Mouse (Mus musculus): ENCODE results near the gene Sez6. TPM values are rescaled to one million over a fixed set of nuclear protein-coding genes. Genes with fewer than 3 reads are reported as not detected.

Sez6 gene
- polyA plus RNA-seq, 1 experiment from 2014 or later, result 0.34 TPM

- no peaks in the 10 kb centered on the region for H3K4me1 ChIP-seq (replicated peaks; ENCODE audit: control insufficient read depth, insufficient read depth, low read length)
- peaks cover 33% of the 10 kb centered on the region for H3K36me3 ChIP-seq (ENCODE audit: control insufficient read depth, insufficient read depth, low read length)
- H3K27ac ChIP-seq (ENCODE audit: low read length), result no peak overlapping the region
- no peaks in the 10 kb centered on the region for H3K27me3 ChIP-seq (ENCODE audit: control insufficient read depth, insufficient read depth, low read depth, low read length)
- no peak overlapping the region for H3K9ac ChIP-seq (ENCODE audit: low read length)
- ATAC-seq (ENCODE audit: low read depth), result no peak
- H3K4me3 ChIP-seq (ENCODE audit: low read length), result no peak overlapping the region
- no peak overlapping the region for H3K4me2 ChIP-seq (ENCODE audit: low read depth, low read length)
- WGBS, result 88% methylated on average over 5 of the region's 5 CpGs
- no peaks in the 10 kb centered on the region for H3K9me3 ChIP-seq (ENCODE audit: control insufficient read depth, low read length)
Measured at GRCm38 (mm10) chr11:78006446-78006845, 75.8 kb downstream of the Sez6 start.

- Histone ChIP-seq H3K36me3 (ENCODE audit: control insufficient read depth, insufficient read depth, low read length) (peaks cover 62% of the 10 kb centered on the region), H3K4me2 (ENCODE audit: low read depth, low read length) (no peak overlapping the region), H3K9ac (ENCODE audit: low read length) (no peak overlapping the region), H3K27me3 (ENCODE audit: control insufficient read depth, insufficient read depth, low read depth, low read length) (no peaks in the 10 kb centered on the region), H3K9me3 (ENCODE audit: control insufficient read depth, low read length) (no peaks in the 10 kb centered on the region), H3K4me1 (replicated peaks; ENCODE audit: control insufficient read depth, insufficient read depth, low read length) (no peaks in the 10 kb centered on the region), H3K27ac (ENCODE audit: low read length) (no peak overlapping the region), H3K4me3 (ENCODE audit: low read length) (no peak overlapping the region)
- WGBS, result 19% methylated on average over 4 of the region's 4 CpGs
- peak; percentile 54; the same call in 1 of the 2 replicates for ATAC-seq (ENCODE audit: low read depth)
Measured at GRCm38 (mm10) chr11:78019676-78020075, 89.1 kb downstream of the Sez6 start.

GRCm38 (mm10) chr11:78023607-78024006 is 93.0 kb downstream of the Sez6 start:
- no peaks in the 10 kb centered on the region for H3K4me1 ChIP-seq (replicated peaks; ENCODE audit: control insufficient read depth, insufficient read depth, low read length)
- ATAC-seq (ENCODE audit: low read depth), result no peak
- H3K9ac ChIP-seq (ENCODE audit: low read length), result no peak overlapping the region
- no peaks in the 10 kb centered on the region for H3K9me3 ChIP-seq (ENCODE audit: control insufficient read depth, low read length)
- H3K27me3 ChIP-seq (ENCODE audit: control insufficient read depth, insufficient read depth, low read depth, low read length), result no peaks in the 10 kb centered on the region
- no peak overlapping the region for H3K4me3 ChIP-seq (ENCODE audit: low read length)
- H3K36me3 ChIP-seq (ENCODE audit: control insufficient read depth, insufficient read depth, low read length), result peaks cover 58% of the 10 kb centered on the region
- 83% methylated on average over 8 of the region's 8 CpGs for WGBS
- no peak overlapping the region for H3K27ac ChIP-seq (ENCODE audit: low read length)
- H3K4me2 ChIP-seq (ENCODE audit: low read depth, low read length), result no peak overlapping the region

Other genes with a start within 250 kb of the Sez6 start
- gene Nufip2, start 244.6 kb upstream of the Sez6 start, polyA plus RNA-seq (2015; fragmentation: Nextera tagmentation; extraction: Ambion mirVana), result 4.3 and 4.7 TPM in 2 replicates
- gene Cryba1, start 205.5 kb upstream of the Sez6 start, polyA plus RNA-seq (2015; fragmentation: Nextera tagmentation; extraction: Ambion mirVana), result not detected in 2 replicates
- 39.0 and 42.1 TPM in 2 replicates for gene Myo18a, start 167.6 kb upstream of the Sez6 start, polyA plus RNA-seq (2015; fragmentation: Nextera tagmentation; extraction: Ambion mirVana)
- 1.8 and 2.5 TPM in 2 replicates for gene Gm10277, start 143.1 kb upstream of the Sez6 start, polyA plus RNA-seq (2015; fragmentation: Nextera tagmentation; extraction: Ambion mirVana)
- 1.1 and 1.7 TPM in 2 replicates for gene Pipox, start 36.7 kb upstream of the Sez6 start, polyA plus RNA-seq (2015; fragmentation: Nextera tagmentation; extraction: Ambion mirVana)
- gene Phf12, start 52.0 kb downstream of the Sez6 start, polyA plus RNA-seq (2015; fragmentation: Nextera tagmentation; extraction: Ambion mirVana), result 13.8 and 13.9 TPM in 2 replicates
- 14.5 and 15.3 TPM in 2 replicates for gene Dhrs13, start 101.5 kb downstream of the Sez6 start, polyA plus RNA-seq (2015; fragmentation: Nextera tagmentation; extraction: Ambion mirVana)
- 67.6 and 70.0 TPM in 2 replicates for gene Flot2, start 107.1 kb downstream of the Sez6 start, polyA plus RNA-seq (2015; fragmentation: Nextera tagmentation; extraction: Ambion mirVana)
- gene Eral1, start 149.6 kb downstream of the Sez6 start, polyA plus RNA-seq (2015; fragmentation: Nextera tagmentation; extraction: Ambion mirVana), result 35.0 and 35.1 TPM in 2 replicates
- 13.6 and 17.1 TPM in 2 replicates for gene Fam222b, start 163.9 kb downstream of the Sez6 start, polyA plus RNA-seq (2015; fragmentation: Nextera tagmentation; extraction: Ambion mirVana)
- 84.2 and 96.3 TPM in 2 replicates for gene Traf4, start 234.8 kb downstream of the Sez6 start, polyA plus RNA-seq (2015; fragmentation: Nextera tagmentation; extraction: Ambion mirVana)
- 20.6 and 22.3 TPM in 2 replicates for gene Nek8, start 245.9 kb downstream of the Sez6 start, polyA plus RNA-seq (2015; fragmentation: Nextera tagmentation; extraction: Ambion mirVana)
- gene Tlcd1, start 245.9 kb downstream of the Sez6 start, polyA plus RNA-seq (2015; fragmentation: Nextera tagmentation; extraction: Ambion mirVana), result 24.4 and 25.9 TPM in 2 replicates